Mouse (Mus musculus): ENCODE measurements around the gene Dmrt2.

- TF ChIP-seq POLR2A (IDR thresholded peaks at IDR 0.05; ENCODE audit: low read depth, low read length) (no peak), CTCF (conservative IDR thresholded peaks at IDR 0.05; ENCODE audit: insufficient read depth, insufficient read length, low read depth, low read length) (no peak)
Measured at GRCm38 (mm10) chr19:25673224-25674055, 1.2 kb downstream of the Dmrt2 start.

Measured in kidney, adult 2 months (tissue).